In the genomic region with DNA sequence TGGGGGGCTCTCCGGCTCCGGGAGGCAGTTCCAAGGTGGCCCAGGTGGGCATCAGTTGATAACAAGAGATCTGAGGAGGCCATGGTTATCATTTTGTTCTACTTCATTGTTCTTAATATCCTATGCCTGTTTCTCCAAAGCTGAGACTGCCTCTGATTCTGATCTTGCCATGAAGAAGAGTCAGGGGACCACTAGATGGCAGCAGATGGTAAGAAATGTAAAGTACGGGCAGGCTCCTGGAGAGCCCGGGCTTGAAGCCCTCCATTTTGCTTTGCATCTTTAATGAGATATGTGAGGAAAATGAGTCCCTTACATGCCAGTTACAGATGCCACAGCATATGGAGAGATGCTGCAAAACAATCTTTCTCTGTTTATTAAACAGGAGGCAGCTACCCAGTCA, we compare ENCODE assay signal across 8 mouse cellular contexts.
DNase-seq lines count a peak whose midpoint lies in the region; ATAC-seq and TF ChIP-seq lines count a peak whose summit lies in the region.

No protein-coding gene starts in this region.

- H3K36me3 ChIP-seq in intestine, embryonic 14.5 days (ENCODE audit: control insufficient read depth, insufficient read depth, low read length), result no peaks in the 10 kb centered on the region
- no peaks in the 10 kb centered on the region for H3K36me3 ChIP-seq in midbrain, embryonic 14.5 days (ENCODE audit: control insufficient read depth, insufficient read depth, low read length)
- no peaks in the 10 kb centered on the region for H3K36me3 ChIP-seq in small intestine, adult 2 months (ENCODE audit: control insufficient read depth, insufficient read depth, low read length)

- H3K4me2 ChIP-seq in intestine, embryonic 14.5 days (ENCODE audit: low read length), result no peak overlapping the region
- H3K4me2 ChIP-seq in midbrain, embryonic 14.5 days (ENCODE audit: low read length), result no peak overlapping the region

- 24% methylated on average over 4 of the region's 4 CpGs for WGBS in intestine, embryonic 14.5 days
- 16% methylated on average over 4 of the region's 4 CpGs for WGBS in midbrain, embryonic 14.5 days
- WGBS in small intestine, adult 2 months, result 17% methylated on average over 4 of the region's 4 CpGs

- H3K27me3 ChIP-seq in intestine, embryonic 14.5 days (replicated peaks; ENCODE audit: control insufficient read depth, insufficient read depth, low read length), result no peaks in the 10 kb centered on the region
- no peaks in the 10 kb centered on the region for H3K27me3 ChIP-seq in midbrain, embryonic 14.5 days (ENCODE audit: control insufficient read depth, insufficient read depth, low read length)
- H3K27me3 ChIP-seq in small intestine, adult 2 months (ENCODE audit: control insufficient read depth, insufficient read depth, low read length), result no peaks in the 10 kb centered on the region; the same call in 1 of the 2 replicates

- TF ChIP-seq CTCF in small intestine, adult 2 months (IDR thresholded peaks at IDR 0.05; ENCODE audit: extremely low read depth, insufficient read length, insufficient replicate concordance, low read depth, low read length), result peak; percentile 69; the same call in 1 of the 2 replicates

- no peaks in the 10 kb centered on the region for H3K9me3 ChIP-seq in intestine, embryonic 14.5 days (ENCODE audit: control insufficient read depth, low read length)
- no peaks in the 10 kb centered on the region for H3K9me3 ChIP-seq in midbrain, embryonic 14.5 days (ENCODE audit: control insufficient read depth, low read length)

- TF ChIP-seq POLR2A in small intestine, adult 2 months (IDR thresholded peaks at IDR 0.05; ENCODE audit: low read depth, low read length), result no peak

- H3K9ac ChIP-seq in intestine, embryonic 14.5 days (ENCODE audit: low read length), result no peak overlapping the region
- no peak overlapping the region for H3K9ac ChIP-seq in midbrain, embryonic 14.5 days (replicated peaks; ENCODE audit: low read length)

- ATAC-seq in CD4-positive, CD25-positive, alpha-beta regulatory T cell, adult 4 months, result no peak
- ATAC-seq in frontal cortex, adult (ENCODE audit: low TSS enrichment), result peak; percentile 74
- peak; percentile 84; the same call in 1 of the 2 replicates for ATAC-seq in intestine, embryonic 14.5 days (replicated peaks; ENCODE audit: low FRiP score, low TSS enrichment, low read depth)
- peak; percentile 85 for ATAC-seq in midbrain, embryonic 14.5 days (ENCODE audit: low FRiP score, low TSS enrichment)

- H3K4me1 ChIP-seq in intestine, embryonic 14.5 days (replicated peaks; ENCODE audit: control insufficient read depth, insufficient read depth, low read length), result no peaks in the 10 kb centered on the region; the same call in 1 of the 2 replicates
- H3K4me1 ChIP-seq in midbrain, embryonic 14.5 days (ENCODE audit: control insufficient read depth, insufficient read depth, low read length), result peaks cover 23% of the 10 kb centered on the region
- H3K4me1 ChIP-seq in small intestine, adult 2 months (ENCODE audit: control insufficient read depth, insufficient read depth, insufficient read length, low read length), result peaks cover 2% of the 10 kb centered on the region; the same call in 1 of the 2 replicates

- H3K27ac ChIP-seq in intestine, embryonic 14.5 days (ENCODE audit: low read depth), result no peak overlapping the region
- peak overlapping the region; percentile 10; the same call in 1 of the 2 replicates for H3K27ac ChIP-seq in midbrain, embryonic 14.5 days (replicated peaks; ENCODE audit: low read depth, low read length)
- no peak overlapping the region for H3K27ac ChIP-seq in small intestine, adult 2 months (ENCODE audit: insufficient read depth, low read depth, low read length)

- no peak overlapping the region for H3K4me3 ChIP-seq in intestine, embryonic 14.5 days (ENCODE audit: low read depth, low read length)
- no peak overlapping the region for H3K4me3 ChIP-seq in midbrain, embryonic 14.5 days (replicated peaks; ENCODE audit: low read depth, low read length)
- H3K4me3 ChIP-seq in small intestine, adult 2 months (ENCODE audit: low read depth, low read length), result no peak overlapping the region

- DNase-seq in CD4-positive, CD25-positive, alpha-beta regulatory T cell, adult 2 months (ENCODE audit: low read depth, low spot score), result peak; percentile 57
- peak; percentile 46 for DNase-seq in cerebellum, adult 8-10 months
- peak; percentile 83 for DNase-seq in intestine, embryonic 14.5 days (ENCODE audit: low spot score)
- DNase-seq in left cerebral cortex, adult 9 months (ENCODE audit: low spot score in 2 of 2), result peak; percentile 35 to 90
- DNase-seq in midbrain, embryonic 14.5 days, result peak; percentile 97

Comparison
In these comparisons a context has a peak if more than half of its experiments do, and no peak if none do; other contexts are left out.
1. DNase-seq: peak in every context shown above with its lines; median percentile 97 in midbrain, embryonic 14.5 days; 83 in intestine, embryonic 14.5 days; 62 in left cerebral cortex, adult 9 months; 57 in CD4-positive, CD25-positive, alpha-beta regulatory T cell, adult 2 months; 46 in cerebellum, adult 8-10 months.